Mouse (Mus musculus): ENCODE results near the gene Asic2. TPM values are rescaled to one million over a fixed set of nuclear protein-coding genes. Genes with fewer than 3 reads are reported as not detected.
"Not testable (repeated sequence)": the region's sequence is repeated elsewhere in the genome, so short reads cannot be mapped to it uniquely, and the experiment has no call there.

Asic2 gene
- polyA plus RNA-seq, 1 experiment from 2014 or later = 0.21 TPM

GRCm38 (mm10) chr11:81263757-81264156, 704.5 kb downstream of the Asic2 start:
- 65% methylated on average over 2 of the region's 2 CpGs for WGBS (ENCODE audit: insufficient replicate concordance)
- no peaks in the 10 kb centered on the region for H3K4me1 ChIP-seq (ENCODE audit: control insufficient read depth, insufficient read depth, low read length)
- no peak overlapping the region for H3K4me2 ChIP-seq
- no peaks in the 10 kb centered on the region for H3K27me3 ChIP-seq (ENCODE audit: control insufficient read depth, insufficient read depth, low read length)
- no peak overlapping the region for H3K9ac ChIP-seq (ENCODE audit: low read depth, low read length)
- no peak overlapping the region for H3K4me3 ChIP-seq (ENCODE audit: low read depth, low read length)
- no peaks in the 10 kb centered on the region for H3K9me3 ChIP-seq (replicated peaks; ENCODE audit: control insufficient read depth, low read length)
- H3K27ac ChIP-seq (ENCODE audit: low read depth, low read length) = no peak overlapping the region
- no peaks in the 10 kb centered on the region for H3K36me3 ChIP-seq (ENCODE audit: control insufficient read depth, insufficient read depth, low read length)
- ATAC-seq (replicated peaks; ENCODE audit: insufficient number of reproducible peaks, low FRiP score, low TSS enrichment) = no peak

DNA sequence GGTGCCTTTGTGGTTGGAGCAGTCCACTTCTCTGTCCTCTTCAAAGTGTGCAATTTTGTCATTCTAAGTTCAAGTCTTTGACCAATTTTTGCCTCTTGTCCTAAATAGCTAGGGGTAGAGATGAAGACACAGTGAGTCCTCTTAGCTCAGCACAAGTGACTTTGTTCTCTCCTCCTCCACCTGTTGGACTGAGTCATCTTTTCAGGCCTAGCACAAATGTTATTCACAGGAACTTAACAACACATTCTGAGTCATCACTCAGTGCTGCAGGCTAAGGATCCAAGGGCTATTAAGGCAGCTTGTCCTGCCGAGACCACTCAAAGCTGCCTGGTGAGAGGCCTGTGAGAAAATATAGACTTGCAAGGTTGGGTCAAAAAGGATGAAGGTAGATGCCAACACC, 705.1 kb downstream of the Asic2 start:
- WGBS (ENCODE audit: insufficient replicate concordance) = 50% methylated on average over 1 of the region's 1 CpGs
- Histone ChIP-seq H3K27me3 (ENCODE audit: control insufficient read depth, insufficient read depth, low read length) (no peaks in the 10 kb centered on the region), H3K36me3 (ENCODE audit: control insufficient read depth, insufficient read depth, low read length) (no peaks in the 10 kb centered on the region), H3K4me3 (ENCODE audit: low read depth, low read length) (no peak overlapping the region), H3K4me2 (no peak overlapping the region), H3K9ac (ENCODE audit: low read depth, low read length) (no peak overlapping the region), H3K27ac (ENCODE audit: low read depth, low read length) (no peak overlapping the region), H3K9me3 (replicated peaks; ENCODE audit: control insufficient read depth, low read length) (no peaks in the 10 kb centered on the region), H3K4me1 (ENCODE audit: control insufficient read depth, insufficient read depth, low read length) (no peaks in the 10 kb centered on the region)
- no peak for ATAC-seq (replicated peaks; ENCODE audit: insufficient number of reproducible peaks, low FRiP score, low TSS enrichment)

- 68% methylated on average over 3 of the region's 3 CpGs for WGBS (ENCODE audit: insufficient replicate concordance)
- Histone ChIP-seq H3K9me3 (replicated peaks; ENCODE audit: control insufficient read depth, low read length) (no peaks in the 10 kb centered on the region), H3K4me3 (ENCODE audit: low read depth, low read length) (no peak overlapping the region), H3K4me1 (ENCODE audit: control insufficient read depth, insufficient read depth, low read length) (no peaks in the 10 kb centered on the region), H3K27me3 (ENCODE audit: control insufficient read depth, insufficient read depth, low read length) (no peaks in the 10 kb centered on the region), H3K27ac (ENCODE audit: low read depth, low read length) (no peak overlapping the region), H3K4me2 (no peak overlapping the region), H3K9ac (ENCODE audit: low read depth, low read length) (no peak overlapping the region), H3K36me3 (ENCODE audit: control insufficient read depth, insufficient read depth, low read length) (no peaks in the 10 kb centered on the region)
- no peak for ATAC-seq (replicated peaks; ENCODE audit: insufficient number of reproducible peaks, low FRiP score, low TSS enrichment)
These were observed 707.0 kb downstream of the Asic2 start for GRCm38 (mm10) chr11:81261259-81261658.

DNA sequence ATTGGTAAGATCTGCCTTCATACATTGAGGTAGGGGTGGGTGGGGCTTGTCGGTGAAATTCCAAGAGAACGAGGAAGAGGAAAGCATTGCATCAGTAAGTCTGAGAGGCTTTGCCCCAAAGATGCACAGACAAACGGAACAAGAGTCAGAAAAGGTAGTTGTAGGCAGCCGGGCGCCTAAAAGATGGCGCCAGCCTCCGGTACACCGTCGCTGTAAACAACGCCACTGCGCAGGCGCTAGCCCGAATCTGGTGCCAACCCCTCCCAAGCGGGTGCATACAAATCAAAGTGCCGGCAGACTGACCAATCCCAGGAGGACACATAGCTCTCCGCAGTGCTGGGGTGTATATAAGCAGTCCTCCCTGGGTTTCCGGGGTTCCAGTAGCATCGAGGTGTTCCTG, 727.1 kb downstream of the Asic2 start:
- H3K9me3 ChIP-seq (replicated peaks; ENCODE audit: control insufficient read depth, low read length); H3K9ac ChIP-seq (ENCODE audit: low read depth, low read length); H3K4me1 ChIP-seq (ENCODE audit: control insufficient read depth, insufficient read depth, low read length); H3K27me3 ChIP-seq (ENCODE audit: control insufficient read depth, insufficient read depth, low read length); H3K4me2 ChIP-seq; H3K36me3 ChIP-seq (ENCODE audit: control insufficient read depth, insufficient read depth, low read length); H3K27ac ChIP-seq (ENCODE audit: low read depth, low read length); H3K4me3 ChIP-seq (ENCODE audit: low read depth, low read length); ATAC-seq (replicated peaks; ENCODE audit: insufficient number of reproducible peaks, low FRiP score, low TSS enrichment): not testable (repeated sequence)
- 93% methylated on average over 18 of the region's 18 CpGs for WGBS (ENCODE audit: insufficient replicate concordance)

DNA sequence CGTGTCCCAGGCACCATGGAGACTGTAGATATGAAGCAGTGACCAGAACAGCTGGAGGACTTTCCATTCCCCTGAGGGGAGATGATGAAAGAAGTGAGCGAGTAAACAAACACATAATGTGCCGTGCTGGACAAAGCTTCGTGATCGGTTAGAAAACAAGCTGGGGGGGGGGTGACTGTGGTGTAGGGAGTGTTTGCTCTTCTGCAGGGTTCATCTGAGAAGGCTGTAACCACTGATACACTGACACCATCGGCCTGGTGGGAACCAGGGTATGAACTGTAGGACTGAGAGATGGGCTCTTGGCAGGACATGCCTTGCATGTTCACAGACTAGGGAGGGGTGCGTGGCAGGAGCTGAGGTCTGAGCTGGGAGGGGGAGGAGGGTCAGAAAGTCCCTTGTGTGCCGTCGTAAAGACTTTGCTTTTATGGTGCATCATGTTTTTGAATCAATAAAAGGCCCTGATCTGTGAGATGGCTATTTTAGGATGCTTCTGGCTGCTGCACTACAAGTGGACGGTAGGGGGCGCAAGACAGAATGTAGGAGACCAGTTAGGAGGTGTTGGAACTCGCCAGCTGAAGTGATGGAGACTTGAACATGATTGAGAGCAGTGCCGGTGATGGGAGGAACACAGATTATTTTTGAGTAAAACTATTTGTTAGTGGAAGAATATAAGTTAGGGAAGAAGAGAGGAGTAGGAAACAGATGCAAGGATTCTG, 728.1 kb downstream of the Asic2 start:
- Histone ChIP-seq H3K36me3 (ENCODE audit: control insufficient read depth, insufficient read depth, low read length) (no peaks in the 10 kb centered on the region), H3K9me3 (replicated peaks; ENCODE audit: control insufficient read depth, low read length) (no peaks in the 10 kb centered on the region), H3K4me2 (no peak overlapping the region), H3K4me1 (ENCODE audit: control insufficient read depth, insufficient read depth, low read length) (no peaks in the 10 kb centered on the region), H3K4me3 (ENCODE audit: low read depth, low read length) (no peak overlapping the region), H3K27me3 (ENCODE audit: control insufficient read depth, insufficient read depth, low read length) (no peaks in the 10 kb centered on the region), H3K9ac (ENCODE audit: low read depth, low read length) (no peak overlapping the region), H3K27ac (ENCODE audit: low read depth, low read length) (no peak overlapping the region)
- WGBS (ENCODE audit: insufficient replicate concordance) = 50% methylated on average over 13 of the region's 13 CpGs
- ATAC-seq (replicated peaks; ENCODE audit: insufficient number of reproducible peaks, low FRiP score, low TSS enrichment) = no peak

- Histone ChIP-seq H3K27ac (ENCODE audit: low read depth, low read length) (no peak overlapping the region), H3K9ac (ENCODE audit: low read depth, low read length) (no peak overlapping the region), H3K4me3 (ENCODE audit: low read depth, low read length) (no peak overlapping the region), H3K4me2 (no peak overlapping the region), H3K4me1 (ENCODE audit: control insufficient read depth, insufficient read depth, low read length) (no peaks in the 10 kb centered on the region), H3K27me3 (ENCODE audit: control insufficient read depth, insufficient read depth, low read length) (no peaks in the 10 kb centered on the region), H3K9me3 (replicated peaks; ENCODE audit: control insufficient read depth, low read length) (no peaks in the 10 kb centered on the region), H3K36me3 (ENCODE audit: control insufficient read depth, insufficient read depth, low read length) (no peaks in the 10 kb centered on the region)
- no peak for ATAC-seq (replicated peaks; ENCODE audit: insufficient number of reproducible peaks, low FRiP score, low TSS enrichment)
- 54% methylated on average over 2 of the region's 2 CpGs for WGBS (ENCODE audit: insufficient replicate concordance)
These were observed 729.2 kb downstream of the Asic2 start for GRCm38 (mm10) chr11:81239091-81239490.

- H3K27ac ChIP-seq (ENCODE audit: low read depth, low read length) = no peak overlapping the region
- no peaks in the 10 kb centered on the region for H3K36me3 ChIP-seq (ENCODE audit: control insufficient read depth, insufficient read depth, low read length)
- no peaks in the 10 kb centered on the region for H3K4me1 ChIP-seq (ENCODE audit: control insufficient read depth, insufficient read depth, low read length)
- H3K9me3 ChIP-seq (replicated peaks; ENCODE audit: control insufficient read depth, low read length) = no peaks in the 10 kb centered on the region
- ATAC-seq (replicated peaks; ENCODE audit: insufficient number of reproducible peaks, low FRiP score, low TSS enrichment) = no peak
- no peaks in the 10 kb centered on the region for H3K27me3 ChIP-seq (ENCODE audit: control insufficient read depth, insufficient read depth, low read length)
- H3K4me2 ChIP-seq = no peak overlapping the region
- no peak overlapping the region for H3K4me3 ChIP-seq (ENCODE audit: low read depth, low read length)
- no peak overlapping the region for H3K9ac ChIP-seq (ENCODE audit: low read depth, low read length)
- WGBS (ENCODE audit: insufficient replicate concordance) = 71% methylated on average over 2 of the region's 2 CpGs
These were observed 732.2 kb downstream of the Asic2 start for GRCm38 (mm10) chr11:81236070-81236469.

DNA sequence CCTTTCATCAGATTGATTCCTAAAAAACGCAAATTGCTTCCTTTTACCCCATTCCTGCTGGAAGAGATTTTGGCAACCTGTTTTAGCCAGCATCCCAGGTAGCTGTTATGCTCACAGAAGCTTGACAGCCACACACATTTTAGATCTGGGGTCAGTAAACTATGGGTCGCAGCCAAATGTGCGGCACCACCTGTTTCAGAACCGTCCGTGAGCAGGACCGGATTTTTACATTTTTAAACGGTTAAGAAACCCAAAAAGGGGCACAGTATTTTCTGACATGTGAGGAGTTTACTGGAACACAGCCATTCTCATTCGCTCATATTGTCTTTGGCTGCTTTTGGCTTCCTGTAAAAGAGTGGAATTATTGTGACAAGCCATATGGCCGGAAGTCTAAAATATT, 744.9 kb downstream of the Asic2 start:
- WGBS (ENCODE audit: insufficient replicate concordance) = 79% methylated on average over 9 of the region's 9 CpGs
- no peaks in the 10 kb centered on the region for H3K27me3 ChIP-seq (ENCODE audit: control insufficient read depth, insufficient read depth, low read length)
- no peaks in the 10 kb centered on the region for H3K9me3 ChIP-seq (replicated peaks; ENCODE audit: control insufficient read depth, low read length)

DNA sequence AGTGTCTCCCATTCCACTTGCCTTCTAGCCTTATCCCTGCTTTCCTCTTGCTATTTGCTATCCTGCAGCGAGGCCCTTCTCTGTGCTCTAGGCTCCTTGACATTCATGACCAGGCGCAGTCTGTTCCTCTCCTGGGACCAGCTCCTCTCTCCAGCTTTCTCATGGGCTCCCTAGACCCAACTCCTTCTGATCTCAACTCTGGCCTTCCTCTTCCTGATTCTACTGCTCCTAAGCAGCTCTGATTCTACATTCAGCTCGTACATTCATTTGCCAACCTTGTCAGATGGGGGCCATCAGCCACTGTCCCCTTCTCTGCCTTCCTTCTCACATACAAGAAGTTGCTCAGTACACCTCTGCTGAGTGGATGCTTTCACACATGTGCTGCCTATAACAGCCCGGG, 747.5 kb downstream of the Asic2 start:
- H3K4me3 ChIP-seq (ENCODE audit: low read depth, low read length) = no peak overlapping the region
- H3K27me3 ChIP-seq (ENCODE audit: control insufficient read depth, insufficient read depth, low read length) = no peaks in the 10 kb centered on the region
- H3K27ac ChIP-seq (ENCODE audit: low read depth, low read length) = no peak overlapping the region
- no peak for ATAC-seq (replicated peaks; ENCODE audit: insufficient number of reproducible peaks, low FRiP score, low TSS enrichment)
- H3K9ac ChIP-seq (ENCODE audit: low read depth, low read length) = no peak overlapping the region
- no peaks in the 10 kb centered on the region for H3K9me3 ChIP-seq (replicated peaks; ENCODE audit: control insufficient read depth, low read length)
- no peak overlapping the region for H3K4me2 ChIP-seq
- WGBS (ENCODE audit: insufficient replicate concordance) = 75% methylated on average over 4 of the region's 4 CpGs
- H3K4me1 ChIP-seq (ENCODE audit: control insufficient read depth, insufficient read depth, low read length) = no peaks in the 10 kb centered on the region
- no peaks in the 10 kb centered on the region for H3K36me3 ChIP-seq (ENCODE audit: control insufficient read depth, insufficient read depth, low read length)

More for the DNA sequence above, 744.9 kb downstream of the Asic2 start:
- Histone ChIP-seq H3K4me3 (ENCODE audit: low read depth, low read length) (no peak overlapping the region), H3K27ac (ENCODE audit: low read depth, low read length) (no peak overlapping the region), H3K9ac (ENCODE audit: low read depth, low read length) (no peak overlapping the region), H3K4me1 (ENCODE audit: control insufficient read depth, insufficient read depth, low read length) (no peaks in the 10 kb centered on the region), H3K4me2 (no peak overlapping the region), H3K36me3 (ENCODE audit: control insufficient read depth, insufficient read depth, low read length) (no peaks in the 10 kb centered on the region)
- no peak for ATAC-seq (replicated peaks; ENCODE audit: insufficient number of reproducible peaks, low FRiP score, low TSS enrichment)

Measured in heart, embryonic 11.5 days (tissue).